Mouse (Mus musculus) lung, embryonic 16.5 days (tissue): ENCODE measurements around the gene Scgb2b17. TPM values are rescaled to one million over a fixed set of nuclear protein-coding genes. Genes with fewer than 3 reads are reported as not detected.
"Not testable (repeated sequence)": the region's sequence is repeated elsewhere in the genome, so short reads cannot be mapped to it uniquely, and the experiment has no call there.

Experiments used
- ATAC-seq: fragments of 200-750 bp; cut with Nextera tagmentation; 2 replicates; pipeline ENCODE4 v1.8.0; 2017; ENCODE audit warnings: low read depth, mild to moderate bottlenecking, moderate library complexity
- H3K27ac ChIP-seq: fragments of 300-500 bp; sonication (generic); 2 replicates; pipeline ENCODE4 v1.5.1; 2014; ENCODE audit warnings: mild to moderate bottlenecking, control low read depth, low read length
- H3K27me3 ChIP-seq: fragments of 300-500 bp; sonication (generic); 2 replicates; pipeline ENCODE4 v1.6.1; 2014; ENCODE audit warnings: low read depth, low read length, mixed read lengths; ENCODE audit not compliant: control insufficient read depth, insufficient read depth
- H3K36me3 ChIP-seq: fragments of 300-500 bp; sonication (generic); 2 replicates; pipeline ENCODE4 v1.6.1; 2014; ENCODE audit warnings: low read length; ENCODE audit not compliant: control insufficient read depth, insufficient read depth
- H3K4me1 ChIP-seq: fragments of 300-500 bp; sonication (generic); replicated peaks from 2 replicates; pipeline ENCODE4 v1.6.1; 2014; ENCODE audit warnings: low read length, mixed read lengths; ENCODE audit not compliant: control insufficient read depth, insufficient read depth
- H3K4me2 ChIP-seq: fragments of 300-500 bp; sonication (generic); 2 replicates; pipeline ENCODE4 v1.6.1; 2014; ENCODE audit warnings: low read depth, low read length, control low read depth
- H3K4me3 ChIP-seq: fragments of 300-500 bp; sonication (generic); 2 replicates; pipeline ENCODE4 v1.5.1; 2014; ENCODE audit warnings: mild to moderate bottlenecking, low read length, control low read depth
- H3K9ac ChIP-seq: fragments of 300-500 bp; sonication (generic); 2 replicates; pipeline ENCODE4 v1.6.1; 2014; ENCODE audit warnings: low read length, control low read depth
- H3K9me3 ChIP-seq: fragments of 300-500 bp; sonication (generic); 2 replicates; pipeline ENCODE4 v1.6.1; 2016; ENCODE audit warnings: low read length; ENCODE audit not compliant: control insufficient read depth
- polyA plus RNA-seq: library from polyadenylated mRNA; unstranded; fragments of >200 nt; fragmentation: Nextera tagmentation; extraction: Ambion mirVana; gene quantifications from 2 replicates; pipeline ENCODE4 v1.2.1, GENCODE M21; 2015

Scgb2b17 gene
- not detected in 2 replicates for polyA plus RNA-seq

- H3K4me2 ChIP-seq, ATAC-seq, H3K4me3 ChIP-seq: not testable (repeated sequence)
Measured at GRCm38 (mm10) chr7:33056461-33056860, at the start of gene Scgb2b17. Gene Scgb2b17, minus strand, starts transcription at chr7:33056561.

GRCm38 (mm10) chr7:33063149-33063548 is 6.8 kb upstream of the Scgb2b17 start, which contains the start of gene Scgb1b17:
Gene Scgb1b17, plus strand, starts transcription at chr7:33063449.
- not testable (repeated sequence) for H3K36me3 ChIP-seq, H3K9me3 ChIP-seq, H3K9ac ChIP-seq, ATAC-seq, H3K4me2 ChIP-seq, H3K4me1 ChIP-seq, H3K27ac ChIP-seq, H3K4me3 ChIP-seq, H3K27me3 ChIP-seq

More at GRCm38 (mm10) chr7:33056461-33056860, at the start of gene Scgb2b17:
- not testable (repeated sequence) for H3K9me3 ChIP-seq, H3K4me1 ChIP-seq, H3K9ac ChIP-seq, H3K36me3 ChIP-seq, H3K27me3 ChIP-seq, H3K27ac ChIP-seq

Other genes starting within 250 kb of the Scgb2b17 start
- gene Scgb2b15, start 226.9 kb downstream of the Scgb2b17 start, polyA plus RNA-seq: not detected in 2 replicates
- gene Scgb1b15, start 220.0 kb downstream of the Scgb2b17 start, polyA plus RNA-seq: not detected in 2 replicates
- not detected in 2 replicates for gene Scgb1b17, start 6.9 kb upstream of the Scgb2b17 start, polyA plus RNA-seq
- gene Scgb2b18, start 117.3 kb upstream of the Scgb2b17 start, polyA plus RNA-seq: not detected in 2 replicates
- not detected in 2 replicates for gene Scgb1b18, start 129.0 kb upstream of the Scgb2b17 start, polyA plus RNA-seq
- gene Scgb2b19, start 223.8 kb upstream of the Scgb2b17 start, polyA plus RNA-seq: not detected in 2 replicates
- not detected in 2 replicates for gene Scgb1b19, start 230.7 kb upstream of the Scgb2b17 start, polyA plus RNA-seq